Mouse (Mus musculus): ENCODE measurements at regions not wholly inside any gene's neighbourhood (a gene's known extent, or its start where the extent isn't known, plus 50 kb on each side); places are given as distances from the start of the nearest gene placed in this dataset.
A peak's percentile ranks its signal among the peaks of the same experiment; 100 is the strongest.

- DNase-seq (ENCODE audit: low spot score): peak; percentile 33
- 30% methylated on average over 6 of the region's 6 CpGs for WGBS
These were observed 55.8 kb upstream of the Gm26897 start for GRCm38 (mm10) chr5:111677847-111678311.

GRCm38 (mm10) chr5:111678496-111678895 lies 55.2 kb upstream of the Gm26897 start:
- peak; percentile 34 for DNase-seq (ENCODE audit: low spot score)
- peaks cover 32% of the 10 kb centered on the region for H3K4me1 ChIP-seq (replicated peaks; ENCODE audit: control insufficient read depth, insufficient read depth, low read length)
- H3K9me3 ChIP-seq (ENCODE audit: control insufficient read depth, low read length): no peaks in the 10 kb centered on the region
- peak overlapping the region; percentile 72; the same call in 1 of the 2 replicates for H3K27ac ChIP-seq (ENCODE audit: low read depth, low read length)
- WGBS: 24% methylated on average over 1 of the region's 1 CpGs
- peak overlapping the region; percentile 7; the same call in 1 of the 2 replicates for H3K9ac ChIP-seq (ENCODE audit: low read depth, low read length)
- no peaks in the 10 kb centered on the region for H3K36me3 ChIP-seq (ENCODE audit: control insufficient read depth, insufficient read depth, low read length)
- H3K27me3 ChIP-seq (ENCODE audit: control insufficient read depth, insufficient read depth, low read length): no peaks in the 10 kb centered on the region
- H3K4me2 ChIP-seq (replicated peaks; ENCODE audit: low read depth, low read length): no peak overlapping the region
- peak; percentile 23; the same call in 1 of the 2 replicates for ATAC-seq (ENCODE audit: low FRiP score)
- H3K4me3 ChIP-seq (ENCODE audit: low read depth, low read length): no peak overlapping the region

More at GRCm38 (mm10) chr5:111677847-111678311, 55.8 kb upstream of the Gm26897 start:
- Histone ChIP-seq H3K4me3 (ENCODE audit: low read depth, low read length) (no peak overlapping the region), H3K27ac (ENCODE audit: low read depth, low read length) (peak overlapping the region; percentile 72), H3K4me1 (replicated peaks; ENCODE audit: control insufficient read depth, insufficient read depth, low read length) (peaks cover 32% of the 10 kb centered on the region), H3K27me3 (ENCODE audit: control insufficient read depth, insufficient read depth, low read length) (no peaks in the 10 kb centered on the region), H3K9ac (ENCODE audit: low read depth, low read length) (no peak overlapping the region; the same call in 1 of the 2 replicates), H3K4me2 (replicated peaks; ENCODE audit: low read depth, low read length) (no peak overlapping the region; the same call in 1 of the 2 replicates), H3K9me3 (ENCODE audit: control insufficient read depth, low read length) (no peaks in the 10 kb centered on the region), H3K36me3 (ENCODE audit: control insufficient read depth, insufficient read depth, low read length) (no peaks in the 10 kb centered on the region)
- peak; percentile 53 for ATAC-seq (ENCODE audit: low FRiP score)

GRCm38 (mm10) chr5:111681362-111682028 lies 52.2 kb upstream of the Gm26897 start:
- DNase-seq (ENCODE audit: low spot score): no peak
- H3K27me3 ChIP-seq (ENCODE audit: control insufficient read depth, insufficient read depth, low read length): no peaks in the 10 kb centered on the region
- no peak overlapping the region for H3K4me3 ChIP-seq (ENCODE audit: low read depth, low read length)
- peak; percentile 43; the same call in 1 of the 2 replicates for ATAC-seq (ENCODE audit: low FRiP score)
- no peak overlapping the region for H3K4me2 ChIP-seq (replicated peaks; ENCODE audit: low read depth, low read length)
- H3K27ac ChIP-seq (ENCODE audit: low read depth, low read length): peak overlapping the region; percentile 56
- WGBS: 48% methylated on average over 7 of the region's 7 CpGs
- H3K4me1 ChIP-seq (replicated peaks; ENCODE audit: control insufficient read depth, insufficient read depth, low read length): peaks cover 26% of the 10 kb centered on the region
- no peaks in the 10 kb centered on the region for H3K9me3 ChIP-seq (ENCODE audit: control insufficient read depth, low read length)
- H3K36me3 ChIP-seq (ENCODE audit: control insufficient read depth, insufficient read depth, low read length): no peaks in the 10 kb centered on the region
- H3K9ac ChIP-seq (ENCODE audit: low read depth, low read length): 0 out of 2 replicates have a peak overlapping the region, but pooled peaks have one; percentile 15

GRCm38 (mm10) chr5:111682899-111683298 lies 50.8 kb upstream of the Gm26897 start:
- H3K4me1 ChIP-seq (replicated peaks; ENCODE audit: control insufficient read depth, insufficient read depth, low read length): peaks cover 21% of the 10 kb centered on the region
- no peak overlapping the region for H3K4me2 ChIP-seq (replicated peaks; ENCODE audit: low read depth, low read length)
- no peak overlapping the region for H3K4me3 ChIP-seq (ENCODE audit: low read depth, low read length)
- H3K27ac ChIP-seq (ENCODE audit: low read depth, low read length): no peak overlapping the region
- DNase-seq (ENCODE audit: low spot score) (peak; percentile 53), ATAC-seq (ENCODE audit: low FRiP score) (no peak)
- no peak overlapping the region for H3K9ac ChIP-seq (ENCODE audit: low read depth, low read length)
- H3K36me3 ChIP-seq (ENCODE audit: control insufficient read depth, insufficient read depth, low read length): no peaks in the 10 kb centered on the region
- no peaks in the 10 kb centered on the region for H3K9me3 ChIP-seq (ENCODE audit: control insufficient read depth, low read length)
- no peaks in the 10 kb centered on the region for H3K27me3 ChIP-seq (ENCODE audit: control insufficient read depth, insufficient read depth, low read length)
